Mouse (Mus musculus) brain, embryonic 14.5 days (tissue): ENCODE measurements around the gene Olfr97.

ENCODE experiments used
- CTCF ChIP-seq: fragments of 200-500 bp; IDR thresholded peaks from 2 replicates; pipeline ENCODE4 v1.5.1; 2012; ENCODE audit warnings: inconsistent platforms, mild to moderate bottlenecking, moderate library complexity, borderline replicate concordance; ENCODE audit not compliant: insufficient read depth, insufficient read length; ENCODE audit errors: extremely low read depth
- POLR2A ChIP-seq: fragments of 200-500 bp; IDR thresholded peaks from 2 replicates; pipeline ENCODE4 v1.6.1; 2012; ENCODE audit warnings: mild to moderate bottlenecking, inconsistent platforms, borderline replicate concordance; ENCODE audit not compliant: poor library complexity, insufficient read depth, insufficient read length, severe bottlenecking; ENCODE audit errors: extremely low read depth

- TF ChIP-seq CTCF (no peak), POLR2A (no peak)
These were observed 39.4 kb upstream of the Olfr97 start for GRCm38 (mm10) chr17:37276573-37276972.
